ENCODE assay signal across 14 mouse cellular contexts in the genomic region with DNA sequence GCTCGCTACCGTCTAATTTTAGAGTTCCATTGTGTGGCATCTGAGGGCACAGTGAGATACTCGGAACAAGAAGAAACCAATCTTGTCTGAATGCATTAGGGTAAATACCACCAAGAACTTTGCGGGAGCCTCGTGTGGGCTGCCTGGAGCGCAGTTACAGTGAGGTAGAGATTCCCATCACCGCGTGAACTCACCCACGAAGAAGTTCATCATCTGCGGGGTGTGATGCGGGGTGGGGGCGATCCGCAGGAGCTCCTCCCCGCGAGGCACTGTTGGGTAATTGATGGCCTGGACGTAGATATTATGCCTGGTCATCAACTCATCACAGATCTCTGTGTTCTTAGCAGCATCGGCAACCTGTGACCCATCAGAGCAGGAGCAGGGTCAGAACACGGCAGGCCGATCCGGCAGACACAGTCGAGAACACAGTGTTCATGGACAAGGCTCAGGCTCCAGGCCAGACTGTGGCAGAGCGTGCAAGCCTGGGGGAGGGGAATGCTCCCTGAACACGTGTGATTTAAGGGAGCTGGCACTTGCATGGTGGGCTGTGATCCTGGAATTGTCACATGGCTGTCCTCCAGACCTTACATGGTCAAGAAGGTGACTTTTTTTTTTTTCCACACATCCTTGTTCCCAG. TPM values are rescaled to one million over a fixed set of nuclear protein-coding genes. Genes with fewer than 3 reads are reported as not detected.
A peak's percentile ranks its signal among the peaks of the same experiment; 100 is the strongest.
DNase-seq lines count a peak whose midpoint lies in the region; ATAC-seq and TF ChIP-seq lines count a peak whose summit lies in the region.
"Had no signal": no experiment of that assay in that cellular context is flagged by ENCODE, and none has a peak within 500 bp of the region (broad histone marks: within the 10 kb centered on the region; RNA-seq: fewer than 3 reads in every experiment).

No protein-coding gene starts in this region.

- no peak overlapping the region for H3K4me2 ChIP-seq in heart, embryonic 12.5 days
- no peak overlapping the region for H3K4me2 ChIP-seq in forebrain, embryonic 12.5 days
- H3K4me2 ChIP-seq: liver, embryonic 12.5 days had no signal

- peaks cover 10% of the 10 kb centered on the region for H3K4me1 ChIP-seq in heart, embryonic 12.5 days (replicated peaks)
- peaks cover 19% of the 10 kb centered on the region for H3K4me1 ChIP-seq in olfactory bulb, adult 2 months (ENCODE audit: control insufficient read depth, insufficient read depth, low read length)
- no peaks in the 10 kb centered on the region for H3K4me1 ChIP-seq in forebrain, embryonic 12.5 days
- H3K4me1 ChIP-seq: hindbrain, embryonic 10.5 days; liver, embryonic 12.5 days had no signal

- no peak for ATAC-seq in heart, embryonic 12.5 days (ENCODE audit: insufficient number of reproducible peaks, low FRiP score)
- ATAC-seq in forebrain, embryonic 12.5 days (ENCODE audit: low FRiP score): no peak
- ATAC-seq: intestine, embryonic 16.5 days; liver, embryonic 12.5 days had no signal

- H3K36me3 ChIP-seq in heart, embryonic 12.5 days: peaks cover 79% of the 10 kb centered on the region
- H3K36me3 ChIP-seq in forebrain, embryonic 12.5 days (replicated peaks): peaks cover 81% of the 10 kb centered on the region

- no peaks in the 10 kb centered on the region for H3K27me3 ChIP-seq in heart, embryonic 12.5 days (replicated peaks)
- H3K27me3 ChIP-seq in forebrain, embryonic 12.5 days: no peaks in the 10 kb centered on the region
- H3K27me3 ChIP-seq: liver, embryonic 12.5 days had no signal

- peak; percentile 61 to 85 for DNase-seq in adrenal gland, postnatal 36 days
- DNase-seq in adrenal gland, postnatal 4 days (ENCODE audit: low spot score in 2 of 2): no peak
- no peak for DNase-seq in left cerebral cortex, adult 2 months (ENCODE audit: extremely low spot score in 1 of 2, low spot score in 2 of 2)
- DNase-seq in left cerebral cortex, postnatal 10 days (ENCODE audit: extremely low spot score in 1 of 2, low spot score in 2 of 2): no peak
- no peak for DNase-seq in thymus, postnatal 25 days
- DNase-seq: cerebellum, adult 18-20 months; thymus, adult 18-20 months had no signal

- H3K9me3 ChIP-seq in heart, embryonic 12.5 days (replicated peaks): no peaks in the 10 kb centered on the region
- H3K9me3 ChIP-seq in forebrain, embryonic 12.5 days: no peaks in the 10 kb centered on the region
- H3K9me3 ChIP-seq: G1E; hindbrain, embryonic 10.5 days; liver, embryonic 12.5 days had no signal

- TF ChIP-seq CTCF in left cerebral cortex, adult 2 months (IDR thresholded peaks at IDR 0.05): no peak
- no peak for TF ChIP-seq CTCF in olfactory bulb, adult 2 months (IDR thresholded peaks at IDR 0.05; ENCODE audit: insufficient read depth, low read depth, low read length)

- H3K4me3 ChIP-seq in left cerebral cortex, adult 2 months: no peak overlapping the region
- no peak overlapping the region for H3K4me3 ChIP-seq in heart, embryonic 12.5 days
- no peak overlapping the region for H3K4me3 ChIP-seq in olfactory bulb, adult 2 months (ENCODE audit: insufficient read depth, low read depth, low read length)
- H3K4me3 ChIP-seq in forebrain, embryonic 12.5 days (replicated peaks): no peak overlapping the region
- H3K4me3 ChIP-seq: hindbrain, embryonic 10.5 days; liver, embryonic 12.5 days had no signal

- WGBS in heart, embryonic 12.5 days: 79% methylated on average over 23 of the region's 23 CpGs
- WGBS in olfactory bulb, adult 2 months: 63% methylated on average over 23 of the region's 23 CpGs
- 92% methylated on average over 23 of the region's 23 CpGs for WGBS in forebrain, embryonic 12.5 days

- TF ChIP-seq POLR2A in olfactory bulb, adult 2 months (IDR thresholded peaks at IDR 0.05; ENCODE audit: insufficient read depth, low read depth, low read length): no peak

- peak overlapping the region; percentile 13 for H3K27ac ChIP-seq in left cerebral cortex, adult 2 months
- no peak overlapping the region for H3K27ac ChIP-seq in heart, embryonic 12.5 days (ENCODE audit: poor library complexity, severe bottlenecking)
- peak overlapping the region; percentile 74 for H3K27ac ChIP-seq in olfactory bulb, adult 2 months (ENCODE audit: insufficient read depth, low read depth, low read length)
- H3K27ac ChIP-seq in forebrain, embryonic 12.5 days: no peak overlapping the region
- H3K27ac ChIP-seq: hindbrain, embryonic 10.5 days; liver, embryonic 12.5 days had no signal

- H3K9ac ChIP-seq in heart, embryonic 12.5 days: 0 out of 2 replicates have a peak overlapping the region, but pooled peaks have one; percentile 37
- H3K9ac ChIP-seq in forebrain, embryonic 12.5 days: no peak overlapping the region
- H3K9ac ChIP-seq: liver, embryonic 12.5 days had no signal

- intact Hi-C loops in left cerebral cortex, adult 2 months (cut with DNase I): no loop called here
- intact Hi-C loops in left cerebral cortex, postnatal 10 days (cut with DNase I): no loop called here

RNA-seq across cellular contexts. Expression of a gene that starts 12.9 kb away (rescaled TPM):
- under 1 TPM; 0.89 TPM for total RNA-seq in adrenal gland, postnatal 36 days (2021)
- 1 to 10 TPM; 1.4 to 1.6 TPM for total RNA-seq in adrenal gland, postnatal 4 days (2021)
- 1 to 10 TPM in 1 of 2 experiments, under 1 TPM in 1; 0.82 to 1.1 TPM for total RNA-seq in left cerebral cortex, adult 2 months (2021)
- total RNA-seq in left cerebral cortex, postnatal 10 days (2021): 1 to 10 TPM; 1.1 to 1.4 TPM
- polyA plus RNA-seq in heart, embryonic 12.5 days (2016; fragmentation: Nextera tagmentation; extraction: Ambion mirVana): not detected in 2 replicates
- polyA plus RNA-seq in olfactory bulb, adult 2 months (2012; ENCODE audit: insufficient read depth, insufficient read length, low replicate concordance, missing spikeins): not detected in 2 replicates
- not detected in 2 replicates for polyA plus RNA-seq in forebrain, embryonic 12.5 days (2016; fragmentation: Nextera tagmentation; extraction: Ambion mirVana)
- polyA plus RNA-seq: G1E; hindbrain, embryonic 10.5 days had no signal

RNA-seq across cellular contexts. Expression of a gene that starts 13.1 kb away (rescaled TPM):
- 1,000 to 10,000 TPM; 1,599 to 3,152 TPM for total RNA-seq in adrenal gland, postnatal 36 days (2021)
- total RNA-seq in adrenal gland, postnatal 4 days (2021): 100 to 1,000 TPM; 676 to 715 TPM
- total RNA-seq in left cerebral cortex, adult 2 months (2021): 100 to 1,000 TPM; 138 to 140 TPM
- 100 to 1,000 TPM; 125 to 127 TPM for total RNA-seq in left cerebral cortex, postnatal 10 days (2021)
- polyA plus RNA-seq in heart, embryonic 12.5 days (2016; fragmentation: Nextera tagmentation; extraction: Ambion mirVana): 129 and 133 TPM in 2 replicates
- not detected in 2 replicates for polyA plus RNA-seq in olfactory bulb, adult 2 months (2012; ENCODE audit: insufficient read depth, insufficient read length, low replicate concordance, missing spikeins)
- 78.0 and 79.0 TPM in 2 replicates for polyA plus RNA-seq in forebrain, embryonic 12.5 days (2016; fragmentation: Nextera tagmentation; extraction: Ambion mirVana)

RNA-seq across cellular contexts. Expression of a gene that starts 32.4 kb away (rescaled TPM):
- 100 to 1,000 TPM in 1 of 2 experiments, 10 to 100 TPM in 1; 64.8 to 117 TPM for total RNA-seq in adrenal gland, postnatal 36 days (2021)
- total RNA-seq in adrenal gland, postnatal 4 days (2021): 10 to 100 TPM; 62.5 to 63.9 TPM
- 10 to 100 TPM; 60.3 to 61.1 TPM for total RNA-seq in left cerebral cortex, adult 2 months (2021)
- 10 to 100 TPM; 44.5 to 49.9 TPM for total RNA-seq in left cerebral cortex, postnatal 10 days (2021)
- 52.9 and 53.9 TPM in 2 replicates for polyA plus RNA-seq in heart, embryonic 12.5 days (2016; fragmentation: Nextera tagmentation; extraction: Ambion mirVana)
- polyA plus RNA-seq in olfactory bulb, adult 2 months (2012; ENCODE audit: insufficient read depth, insufficient read length, low replicate concordance, missing spikeins): not detected in 2 replicates
- polyA plus RNA-seq in forebrain, embryonic 12.5 days (2016; fragmentation: Nextera tagmentation; extraction: Ambion mirVana): 53.9 and 59.3 TPM in 2 replicates

RNA-seq across cellular contexts. Expression of a gene that starts 35.8 kb away (rescaled TPM):
- 100 to 1,000 TPM in 1 of 2 experiments, 10 to 100 TPM in 1; 90.8 to 117 TPM for total RNA-seq in adrenal gland, postnatal 36 days (2021)
- 10 to 100 TPM; 76.7 to 77.5 TPM for total RNA-seq in adrenal gland, postnatal 4 days (2021)
- 10 to 100 TPM; 22.2 to 26.4 TPM for total RNA-seq in left cerebral cortex, adult 2 months (2021)
- total RNA-seq in left cerebral cortex, postnatal 10 days (2021): 10 to 100 TPM; 20.8 to 24.5 TPM
- polyA plus RNA-seq in heart, embryonic 12.5 days (2016; fragmentation: Nextera tagmentation; extraction: Ambion mirVana): 30.7 and 34.1 TPM in 2 replicates
- not detected in 2 replicates for polyA plus RNA-seq in olfactory bulb, adult 2 months (2012; ENCODE audit: insufficient read depth, insufficient read length, low replicate concordance, missing spikeins)
- polyA plus RNA-seq in forebrain, embryonic 12.5 days (2016; fragmentation: Nextera tagmentation; extraction: Ambion mirVana): 29.6 and 33.3 TPM in 2 replicates

RNA-seq across cellular contexts. Expression of a gene that starts 45.5 kb away (rescaled TPM):
- total RNA-seq in adrenal gland, postnatal 36 days (2021): 1 to 10 TPM; 3.6 to 5.6 TPM
- 10 to 100 TPM; 11.3 to 11.6 TPM for total RNA-seq in adrenal gland, postnatal 4 days (2021)
- total RNA-seq in left cerebral cortex, adult 2 months (2021): 10 to 100 TPM; 18.6 to 19.6 TPM
- 10 to 100 TPM; 15.6 to 17.8 TPM for total RNA-seq in left cerebral cortex, postnatal 10 days (2021)
- polyA plus RNA-seq in heart, embryonic 12.5 days (2016; fragmentation: Nextera tagmentation; extraction: Ambion mirVana): 27.8 and 30.0 TPM in 2 replicates
- not detected in 2 replicates for polyA plus RNA-seq in olfactory bulb, adult 2 months (2012; ENCODE audit: insufficient read depth, insufficient read length, low replicate concordance, missing spikeins)
- polyA plus RNA-seq in forebrain, embryonic 12.5 days (2016; fragmentation: Nextera tagmentation; extraction: Ambion mirVana): 23.4 and 23.8 TPM in 2 replicates

Comparison
In these comparisons a context has a peak if more than half of its experiments do, and no peak if none do; other contexts are left out.
1. DNase-seq: peak in adrenal gland, postnatal 36 days (2 of 2); none in adrenal gland, postnatal 4 days (0 of 2), left cerebral cortex, adult 2 months (0 of 2), left cerebral cortex, postnatal 10 days (0 of 2) and thymus, postnatal 25 days (single experiment).
2. H3K27ac ChIP-seq: peak in left cerebral cortex, adult 2 months (single experiment) and olfactory bulb, adult 2 months (single experiment); none in heart, embryonic 12.5 days (single experiment) and forebrain, embryonic 12.5 days (single experiment).
3. RNA of a gene that starts 13.1 kb away (total RNA-seq): 1,599 to 3,152 TPM in adrenal gland, postnatal 36 days and 676 to 715 TPM in adrenal gland, postnatal 4 days; 138 to 140 TPM in left cerebral cortex, adult 2 months and 125 to 127 TPM in left cerebral cortex, postnatal 10 days; every median in the first group is over 4 times any median in the second.